ENCODE assay signal across 16 mouse cellular contexts in the genomic region with DNA sequence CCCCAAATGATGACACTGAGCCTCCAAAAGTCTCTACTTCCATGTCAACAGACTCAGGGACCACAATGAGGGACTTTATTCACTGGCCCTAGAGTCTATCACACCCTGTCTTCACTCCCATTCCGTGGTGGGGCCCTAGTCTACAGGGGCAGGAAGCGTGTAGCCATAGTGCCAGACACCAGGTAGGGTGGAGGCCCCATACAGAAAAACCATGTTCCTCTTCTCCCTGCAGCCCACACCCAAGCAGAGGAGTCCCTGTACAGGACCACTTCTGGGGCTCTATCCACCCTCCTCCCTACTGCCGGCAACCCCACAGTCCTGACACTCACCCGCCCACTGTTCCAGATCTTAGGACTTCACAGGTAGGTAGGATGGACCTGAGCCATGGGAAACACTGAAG. TPM values are rescaled to one million over a fixed set of nuclear protein-coding genes. Genes with fewer than 3 reads are reported as not detected.
DNase-seq lines count a peak whose midpoint lies in the region; ATAC-seq lines count a peak whose summit lies in the region.
"Had no signal": no experiment of that assay in that cellular context is flagged by ENCODE, and none has a peak within 500 bp of the region (broad histone marks: within the 10 kb centered on the region; RNA-seq: fewer than 3 reads in every experiment).

No protein-coding gene starts in this region.

- peak overlapping the region; percentile 95 for H3K27ac ChIP-seq in lung, embryonic 15.5 days
- H3K27ac ChIP-seq in limb, embryonic 10.5 days, result peak overlapping the region; percentile 30; the same call in 1 of the 2 replicates
- no peak overlapping the region for H3K27ac ChIP-seq in forebrain, embryonic 11.5 days (ENCODE audit: low read depth, low read length)

- no peak overlapping the region for H3K9ac ChIP-seq in lung, embryonic 15.5 days
- no peak overlapping the region for H3K9ac ChIP-seq in forebrain, embryonic 11.5 days (ENCODE audit: low read length)
- H3K9ac ChIP-seq: forebrain, postnatal 0 days had no signal

- peaks cover 56% of the 10 kb centered on the region for H3K4me1 ChIP-seq in lung, embryonic 15.5 days
- peaks cover 53% of the 10 kb centered on the region for H3K4me1 ChIP-seq in limb, embryonic 10.5 days
- H3K4me1 ChIP-seq in forebrain, embryonic 11.5 days (replicated peaks; ENCODE audit: control insufficient read depth, insufficient read depth, low read length), result peaks cover 10% of the 10 kb centered on the region

- peaks cover 35% of the 10 kb centered on the region for H3K36me3 ChIP-seq in lung, embryonic 15.5 days
- peaks cover 49% of the 10 kb centered on the region for H3K36me3 ChIP-seq in limb, embryonic 10.5 days
- no peaks in the 10 kb centered on the region; the same call in 1 of the 2 replicates for H3K36me3 ChIP-seq in forebrain, embryonic 11.5 days (ENCODE audit: control insufficient read depth, insufficient read depth, low read length)

- no peaks in the 10 kb centered on the region for H3K27me3 ChIP-seq in lung, embryonic 15.5 days
- no peaks in the 10 kb centered on the region for H3K27me3 ChIP-seq in limb, embryonic 10.5 days (ENCODE audit: low read depth, poor library complexity, severe bottlenecking)
- no peaks in the 10 kb centered on the region for H3K27me3 ChIP-seq in forebrain, embryonic 11.5 days (ENCODE audit: control insufficient read depth, insufficient read depth, low read length)
- H3K27me3 ChIP-seq: embryonic facial prominence, embryonic 12.5 days had no signal

- 85% methylated on average over 4 of the region's 4 CpGs for WGBS in lung, embryonic 15.5 days
- WGBS in limb, embryonic 10.5 days, result 93% methylated on average over 4 of the region's 4 CpGs
- 89% methylated on average over 4 of the region's 4 CpGs for WGBS in forebrain, embryonic 11.5 days

- no peaks in the 10 kb centered on the region for H3K9me3 ChIP-seq in lung, embryonic 15.5 days
- no peaks in the 10 kb centered on the region for H3K9me3 ChIP-seq in limb, embryonic 10.5 days (replicated peaks)
- H3K9me3 ChIP-seq in forebrain, embryonic 11.5 days (ENCODE audit: control insufficient read depth, low read length), result no peaks in the 10 kb centered on the region
- H3K9me3 ChIP-seq: embryonic facial prominence, embryonic 12.5 days had no signal

- peak; percentile 91 for DNase-seq in heart, adult 11 months
- no peak for DNase-seq in heart, adult 9 months (ENCODE audit: low spot score in 2 of 2)
- DNase-seq in lung, adult 18-20 months, result no peak
- DNase-seq in limb, embryonic 10.5 days (ENCODE audit: low spot score), result no peak
- DNase-seq in thymus, postnatal 0 days (ENCODE audit: low spot score), result peak; percentile 28
- no peak for DNase-seq in adrenal gland, adult 18-20 months (ENCODE audit: low spot score in 2 of 2)
- no peak for DNase-seq in forebrain, embryonic 11.5 days (ENCODE audit: low spot score)
- DNase-seq: adrenal gland, postnatal 10 days; cerebellum, adult 2 months; forebrain, postnatal 0 days; kidney, postnatal 4 days; left cerebral cortex, postnatal 4 days; right cerebral cortex, postnatal 14 days had no signal

- H3K4me2 ChIP-seq in lung, embryonic 15.5 days, result peak overlapping the region; percentile 72; the same call in 1 of the 2 replicates
- H3K4me2 ChIP-seq in forebrain, embryonic 11.5 days (ENCODE audit: low read depth, low read length, severe bottlenecking), result no peak overlapping the region
- H3K4me2 ChIP-seq: embryonic facial prominence, embryonic 12.5 days had no signal

- no peak overlapping the region for H3K4me3 ChIP-seq in lung, embryonic 15.5 days
- no peak overlapping the region for H3K4me3 ChIP-seq in limb, embryonic 10.5 days
- no peak overlapping the region for H3K4me3 ChIP-seq in forebrain, embryonic 11.5 days (ENCODE audit: low read depth, low read length)
- H3K4me3 ChIP-seq: embryonic facial prominence, embryonic 12.5 days had no signal

- no peak for ATAC-seq in lung, embryonic 15.5 days (ENCODE audit: borderline replicate concordance, extremely low read depth, low FRiP score, low TSS enrichment)
- no peak for ATAC-seq in forebrain, embryonic 11.5 days (replicated peaks; ENCODE audit: low FRiP score)
- ATAC-seq: forebrain, postnatal 0 days had no signal

RNA-seq across cellular contexts. Expression of a gene that starts 2.5 kb away (rescaled TPM):
- polyA plus RNA-seq in lung, embryonic 15.5 days (2015; fragmentation: Nextera tagmentation; extraction: Ambion mirVana), result 50.7 and 53.0 TPM in 2 replicates
- 43.5 and 48.7 TPM in 2 replicates for polyA plus RNA-seq in limb, embryonic 10.5 days (2016; fragmentation: Nextera tagmentation; extraction: Ambion mirVana)
- 72.4 and 75.2 TPM in 2 replicates for polyA plus RNA-seq in thymus, postnatal 0 days (2015; fragmentation: Nextera tagmentation; extraction: Ambion mirVana)
- total RNA-seq in adrenal gland, adult 18-20 months (2021), result 10 to 100 TPM; 21.1 to 42.8 TPM
- polyA plus RNA-seq in forebrain, embryonic 11.5 days (2014; fragmentation: Nextera tagmentation; extraction: Ambion mirVana), result 20.4 and 24.5 TPM in 2 replicates

RNA-seq across cellular contexts. Expression of a gene that starts 5.1 kb away (rescaled TPM):
- 4.2 and 5.6 TPM in 2 replicates for polyA plus RNA-seq in lung, embryonic 15.5 days (2015; fragmentation: Nextera tagmentation; extraction: Ambion mirVana)
- 1.8 TPM in 2 replicates for polyA plus RNA-seq in limb, embryonic 10.5 days (2016; fragmentation: Nextera tagmentation; extraction: Ambion mirVana)
- polyA plus RNA-seq in thymus, postnatal 0 days (2015; fragmentation: Nextera tagmentation; extraction: Ambion mirVana), result 11.4 and 14.6 TPM in 2 replicates
- 10 to 100 TPM in 1 of 2 experiments, 1 to 10 TPM in 1; 4.9 to 19.0 TPM for total RNA-seq in adrenal gland, adult 18-20 months (2021)
- 0.90 and 1.1 TPM in 2 replicates for polyA plus RNA-seq in forebrain, embryonic 11.5 days (2014; fragmentation: Nextera tagmentation; extraction: Ambion mirVana)

RNA-seq across cellular contexts. Expression of a gene that starts 21.4 kb away (rescaled TPM):
- polyA plus RNA-seq in lung, embryonic 15.5 days (2015; fragmentation: Nextera tagmentation; extraction: Ambion mirVana), result 3.2 and 3.6 TPM in 2 replicates
- 5.2 and 5.9 TPM in 2 replicates for polyA plus RNA-seq in limb, embryonic 10.5 days (2016; fragmentation: Nextera tagmentation; extraction: Ambion mirVana)
- polyA plus RNA-seq in thymus, postnatal 0 days (2015; fragmentation: Nextera tagmentation; extraction: Ambion mirVana), result 3.3 and 4.1 TPM in 2 replicates
- total RNA-seq in adrenal gland, adult 18-20 months (2021), result 1 to 10 TPM in 1 of 2 experiments, under 1 TPM in 1; 0.90 to 1.1 TPM
- polyA plus RNA-seq in forebrain, embryonic 11.5 days (2014; fragmentation: Nextera tagmentation; extraction: Ambion mirVana), result 10.1 and 10.7 TPM in 2 replicates

RNA-seq across cellular contexts. Expression of a gene that starts 40.3 kb away (rescaled TPM):
- 142 and 147 TPM in 2 replicates for polyA plus RNA-seq in lung, embryonic 15.5 days (2015; fragmentation: Nextera tagmentation; extraction: Ambion mirVana)
- 223 and 240 TPM in 2 replicates for polyA plus RNA-seq in limb, embryonic 10.5 days (2016; fragmentation: Nextera tagmentation; extraction: Ambion mirVana)
- polyA plus RNA-seq in thymus, postnatal 0 days (2015; fragmentation: Nextera tagmentation; extraction: Ambion mirVana), result 104 and 116 TPM in 2 replicates
- total RNA-seq in adrenal gland, adult 18-20 months (2021), result 100 to 1,000 TPM; 111 to 129 TPM
- 232 and 246 TPM in 2 replicates for polyA plus RNA-seq in forebrain, embryonic 11.5 days (2014; fragmentation: Nextera tagmentation; extraction: Ambion mirVana)

RNA-seq across cellular contexts. Expression of a gene that starts 52.1 kb away (rescaled TPM):
- 12.0 and 14.1 TPM in 2 replicates for polyA plus RNA-seq in lung, embryonic 15.5 days (2015; fragmentation: Nextera tagmentation; extraction: Ambion mirVana)
- polyA plus RNA-seq in limb, embryonic 10.5 days (2016; fragmentation: Nextera tagmentation; extraction: Ambion mirVana), result 1.3 and 1.7 TPM in 2 replicates
- polyA plus RNA-seq in thymus, postnatal 0 days (2015; fragmentation: Nextera tagmentation; extraction: Ambion mirVana), result 5.2 and 6.7 TPM in 2 replicates
- 1 to 10 TPM; 5.2 to 8.0 TPM for total RNA-seq in adrenal gland, adult 18-20 months (2021)
- 1.8 and 2.5 TPM in 2 replicates for polyA plus RNA-seq in forebrain, embryonic 11.5 days (2014; fragmentation: Nextera tagmentation; extraction: Ambion mirVana)
- total RNA-seq: hematopoietic stem cell, adult 5-6 weeks had no signal

Comparison
In these comparisons a context has a peak if more than half of its experiments do, and no peak if none do; other contexts are left out.
1. DNase-seq: peak in heart, adult 11 months (single experiment) and thymus, postnatal 0 days (single experiment); none in heart, adult 9 months (0 of 2), lung, adult 18-20 months (0 of 2), limb, embryonic 10.5 days (single experiment), adrenal gland, adult 18-20 months (0 of 2) and forebrain, embryonic 11.5 days (single experiment).